Mouse (Mus musculus): Measurements from ENCODE around the gene Stx17.

Gene Stx17

GRCm38 (mm10) chr4:48124773-48125469 is at the start of gene Stx17:
Gene Stx17 (plus strand): TSS chr4:48124915.
- DNase-seq (ENCODE audit: low spot score): peak; percentile 94

DNA sequence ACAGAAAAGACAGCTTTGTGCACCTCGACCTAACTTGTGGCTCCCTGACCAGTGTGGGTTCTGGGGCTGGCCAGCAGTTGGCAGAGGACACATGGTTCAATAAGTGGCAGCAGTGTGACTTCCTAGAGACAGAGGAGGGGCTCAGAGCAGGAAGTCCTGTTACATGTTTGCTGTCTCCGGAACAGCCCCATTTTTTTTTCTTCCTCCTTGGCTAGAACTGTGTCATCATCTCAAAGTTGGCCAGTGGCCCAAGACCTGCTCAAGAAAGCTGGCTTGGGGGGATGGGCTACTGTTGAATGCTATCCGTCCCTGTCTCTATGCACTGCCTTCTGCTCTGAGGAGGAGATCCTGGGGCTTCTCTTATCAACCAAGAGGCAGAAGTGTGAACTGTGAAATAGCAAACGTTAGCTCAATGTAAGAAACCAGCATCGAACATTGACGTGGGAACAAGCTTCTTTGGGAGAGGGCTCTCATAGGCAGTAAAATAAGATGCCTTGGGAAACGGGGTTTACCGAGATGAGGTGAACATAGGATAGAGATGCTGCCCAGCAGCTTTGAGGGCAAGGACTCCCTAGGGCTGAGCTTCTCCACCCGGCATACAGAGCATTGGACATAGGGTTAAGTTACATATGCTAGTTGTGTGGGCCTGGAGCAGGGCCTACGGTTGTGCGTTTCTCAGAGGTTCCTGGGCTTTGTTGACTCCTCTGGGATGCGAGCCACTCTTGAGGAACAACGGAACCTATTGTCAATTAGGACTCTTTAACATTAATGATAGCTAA is 47.8 kb upstream of the Stx17 start:
- no peak for DNase-seq (ENCODE audit: low spot score)

- DNase-seq (ENCODE audit: low spot score): no peak
These were observed 46.5 kb upstream of the Stx17 start for GRCm38 (mm10) chr4:48078213-48078612.

DNA sequence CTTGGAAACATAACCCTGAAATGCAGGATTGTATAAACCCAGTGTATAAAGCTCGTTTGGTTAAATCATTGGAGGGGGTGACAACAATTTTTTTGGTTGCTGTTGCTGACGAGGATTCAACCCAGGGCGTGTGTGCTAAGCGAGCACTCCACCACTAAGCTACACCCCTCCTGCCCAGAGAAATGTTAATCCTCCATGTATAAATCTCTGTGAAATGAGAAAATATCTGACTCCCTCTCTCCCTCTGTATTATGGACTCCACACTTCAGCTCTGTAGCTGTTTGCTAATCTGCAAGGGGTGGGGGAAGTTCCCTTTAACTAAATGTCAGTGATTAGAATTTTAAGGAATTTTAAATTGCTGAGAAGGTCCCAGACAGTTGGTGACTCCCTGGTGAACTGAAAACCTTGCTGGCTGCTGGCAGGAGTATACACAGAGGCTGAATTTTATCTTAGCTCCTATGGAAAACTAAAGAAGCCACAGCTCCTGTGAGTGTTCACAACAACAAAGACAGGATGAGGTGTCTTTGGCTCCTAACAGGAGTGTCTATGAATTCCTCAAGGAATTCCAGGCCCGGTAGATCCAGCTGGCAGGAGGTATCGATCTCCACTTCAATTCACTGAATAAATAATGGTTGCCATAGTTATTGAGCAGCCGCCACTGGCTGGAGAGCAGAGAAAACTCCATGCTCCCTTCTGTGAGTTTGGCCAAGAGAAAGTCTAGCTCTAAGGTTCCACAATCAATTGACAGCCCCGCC is 45.3 kb upstream of the Stx17 start:
- no peak for DNase-seq (ENCODE audit: low spot score)

- DNase-seq (ENCODE audit: low spot score): no peak
These were observed 41.3 kb upstream of the Stx17 start for GRCm38 (mm10) chr4:48083452-48083851.

GRCm38 (mm10) chr4:48086609-48087008 is 38.1 kb upstream of the Stx17 start:
- peak; percentile 66 for DNase-seq (ENCODE audit: low spot score)

- peak; percentile 26 for DNase-seq (ENCODE audit: low spot score)
These were observed 37.2 kb upstream of the Stx17 start for GRCm38 (mm10) chr4:48087497-48087896.

GRCm38 (mm10) chr4:48093221-48093620 is 31.5 kb upstream of the Stx17 start:
- DNase-seq (ENCODE audit: low spot score): no peak

DNA sequence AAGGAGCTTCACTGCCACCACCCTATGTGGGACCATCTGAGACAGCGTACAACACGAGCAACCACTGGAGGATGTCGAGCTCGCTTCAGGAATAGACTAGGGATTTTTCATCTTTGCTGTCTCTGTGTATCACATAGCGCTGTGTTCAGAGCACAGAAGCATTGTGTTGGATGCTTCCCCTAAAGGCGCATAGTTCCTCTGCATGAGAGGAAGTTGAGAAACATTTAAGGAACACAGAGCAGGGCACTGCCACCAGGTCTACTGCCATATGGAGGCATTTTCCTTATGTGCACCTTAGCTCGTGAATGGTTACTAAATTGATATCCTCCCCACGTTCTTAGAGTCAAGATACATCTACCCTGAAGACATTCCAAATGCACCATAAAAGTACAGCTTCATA is 24.5 kb upstream of the Stx17 start:
- no peak for DNase-seq (ENCODE audit: low spot score)

- no peak for DNase-seq (ENCODE audit: low spot score)
These were observed 22.7 kb upstream of the Stx17 start for GRCm38 (mm10) chr4:48101981-48102380.

DNA sequence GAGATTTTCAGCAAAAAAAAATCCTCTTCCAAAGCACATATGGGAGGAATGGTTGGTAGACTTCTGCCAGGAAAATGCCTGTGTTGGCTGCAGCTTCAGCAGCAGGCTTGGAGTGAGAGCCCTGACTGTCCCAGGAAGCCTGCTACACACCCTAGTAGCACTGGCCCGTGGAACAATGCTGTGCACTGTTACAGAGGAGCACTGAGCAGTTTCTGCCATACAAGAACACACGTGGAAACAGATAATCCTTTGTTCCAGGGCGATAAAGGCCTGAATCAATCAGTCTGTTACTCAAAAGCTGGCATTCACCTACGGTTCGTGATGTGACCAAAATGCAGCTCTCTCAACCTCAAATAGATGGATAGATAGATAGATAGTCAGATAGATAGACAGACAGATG is 19.3 kb upstream of the Stx17 start:
- DNase-seq (ENCODE audit: low spot score): no peak

DNA sequence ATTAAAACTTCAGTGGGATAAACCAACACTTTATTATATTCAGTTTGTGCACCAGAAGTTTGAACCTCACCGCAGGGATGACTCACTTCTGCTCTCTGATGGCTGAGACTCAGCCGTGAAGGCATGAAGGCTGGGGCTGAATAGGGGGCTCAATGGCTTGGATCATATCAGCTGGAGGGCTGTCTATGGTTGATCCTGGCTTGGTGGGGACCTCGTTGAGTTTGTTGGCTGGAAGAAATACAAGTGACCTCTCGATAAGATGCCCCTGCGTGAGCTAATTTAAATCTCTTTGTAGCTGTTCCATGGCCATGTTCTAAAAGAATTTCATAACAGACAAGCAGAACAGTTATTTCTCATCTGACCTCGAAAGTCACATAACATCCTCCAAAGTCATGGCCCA is 17.6 kb upstream of the Stx17 start:
- no peak for DNase-seq (ENCODE audit: low spot score)

DNA sequence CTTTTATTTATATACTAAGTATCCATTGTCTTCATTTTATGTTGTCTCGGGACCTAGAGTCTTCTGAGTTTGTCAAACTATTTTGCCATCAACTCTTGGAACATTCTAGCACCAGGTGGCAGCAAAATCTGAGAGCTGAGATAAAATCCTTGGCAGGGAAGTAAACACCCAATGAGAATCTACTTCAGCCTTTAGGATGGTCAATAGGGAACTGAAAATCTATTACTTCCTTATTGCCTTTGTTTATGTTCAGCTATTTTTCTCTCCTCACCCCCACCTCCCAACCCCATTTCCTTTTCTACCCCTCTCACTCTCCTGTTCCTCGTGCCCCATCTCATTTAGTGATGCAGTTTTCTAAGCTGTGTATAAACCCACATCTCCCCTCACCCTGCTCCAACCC is 16.1 kb upstream of the Stx17 start:
- DNase-seq (ENCODE audit: low spot score): no peak

DNA sequence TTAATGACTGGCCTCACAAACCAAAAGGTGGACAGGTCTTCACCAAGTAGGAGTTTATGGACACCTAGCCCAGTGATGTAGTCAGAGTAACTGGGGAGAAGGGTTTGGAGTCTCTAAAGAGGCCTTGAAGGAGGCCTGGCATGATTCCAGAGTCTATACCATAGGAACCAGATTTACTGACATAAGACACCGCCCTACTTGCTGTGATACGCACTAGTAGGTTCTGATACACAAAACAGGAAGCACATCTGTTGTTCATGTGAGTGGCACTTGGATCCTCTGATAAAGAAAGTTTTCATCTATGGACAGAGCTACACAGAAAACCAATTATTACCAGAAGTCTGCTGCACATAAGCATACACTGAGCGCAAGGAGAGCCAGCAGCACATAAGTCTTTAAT is 14.4 kb upstream of the Stx17 start:
- DNase-seq (ENCODE audit: low spot score): no peak

GRCm38 (mm10) chr4:48116191-48116590 is 8.5 kb upstream of the Stx17 start:
- DNase-seq (ENCODE audit: low spot score): peak; percentile 34

- no peak for DNase-seq (ENCODE audit: low spot score)
These were observed 321 bp upstream of the Stx17 start for GRCm38 (mm10) chr4:48124416-48124772.

DNA sequence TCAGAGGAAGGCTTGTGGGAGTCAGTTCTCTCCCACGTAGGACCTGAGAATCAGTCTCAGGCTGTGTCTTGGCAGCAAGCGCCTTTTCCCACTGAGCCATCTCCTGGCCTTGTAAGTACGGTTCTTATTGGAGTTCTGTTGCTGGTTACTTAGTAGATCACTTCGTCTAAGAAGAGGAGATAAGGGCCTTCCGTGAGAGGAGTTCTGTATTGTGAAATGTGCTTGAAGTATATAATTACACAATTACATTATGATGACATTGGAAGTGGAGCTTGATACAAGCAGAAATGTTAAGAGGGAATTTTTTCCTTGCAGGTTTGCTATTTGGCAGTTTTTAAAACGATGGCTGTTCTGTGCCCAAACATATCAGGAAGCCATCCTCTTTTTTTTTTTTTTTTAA is 5.6 kb downstream of the Stx17 start:
- DNase-seq (ENCODE audit: low spot score): no peak

DNA sequence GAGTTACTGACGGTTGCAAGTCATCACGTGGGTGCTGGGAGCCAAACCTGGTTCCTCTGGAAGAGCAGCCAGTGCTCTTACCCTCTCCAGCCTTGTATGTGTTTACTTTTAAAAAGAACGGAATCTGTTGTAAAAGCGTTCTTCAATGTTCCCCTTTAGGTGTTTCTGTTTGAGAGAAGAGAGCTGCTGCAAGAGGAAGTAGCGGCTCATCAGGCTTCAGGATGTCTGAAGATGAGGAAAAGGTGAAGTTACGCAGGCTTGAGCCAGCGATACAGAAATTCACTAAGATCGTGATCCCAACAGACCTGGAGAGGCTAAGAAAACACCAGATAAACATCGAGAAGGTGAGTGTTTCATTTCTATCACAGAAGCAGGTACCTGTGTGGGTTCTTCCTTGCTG is 6.9 kb downstream of the Stx17 start:
- DNase-seq (ENCODE audit: low spot score): no peak

DNA sequence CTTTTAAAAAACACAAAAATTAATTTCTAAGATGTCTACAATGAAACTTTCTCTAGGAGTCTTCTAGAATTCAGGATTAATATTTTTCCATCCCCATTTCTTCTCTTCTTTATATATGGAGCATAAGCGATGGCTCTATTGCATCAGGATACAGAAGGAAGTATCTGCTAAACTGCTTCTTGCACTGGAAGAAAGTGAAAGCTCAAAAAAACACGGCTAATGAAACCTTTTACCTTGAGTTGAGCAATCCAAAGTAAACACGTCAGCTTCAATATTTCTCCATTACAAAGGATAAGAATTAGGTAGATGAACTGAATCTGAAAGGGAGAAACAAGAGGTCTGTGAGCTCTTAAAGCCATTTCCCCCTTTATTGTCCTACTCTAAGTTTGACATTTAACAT is 8.0 kb downstream of the Stx17 start:
- DNase-seq (ENCODE audit: low spot score): no peak

DNA sequence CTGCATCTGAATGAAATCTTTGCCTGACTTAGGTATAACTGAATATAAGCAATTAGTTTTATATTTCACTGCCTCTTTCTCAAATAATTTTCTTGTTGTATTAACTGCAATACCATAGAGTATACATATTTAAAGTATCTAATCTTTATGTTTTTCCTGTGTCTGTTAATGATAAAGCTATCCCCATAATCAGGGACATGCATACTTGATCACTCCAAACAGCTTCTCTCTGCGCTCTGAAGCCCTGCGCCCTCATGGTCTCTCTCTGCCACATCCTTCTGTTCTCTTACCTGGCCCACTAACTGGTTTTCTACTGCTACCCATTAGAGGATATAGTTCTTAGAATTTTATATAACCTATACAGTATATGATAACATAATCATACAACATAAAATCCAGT is 24.8 kb downstream of the Stx17 start:
- no peak for DNase-seq (ENCODE audit: low spot score)

GRCm38 (mm10) chr4:48153229-48153628 is 28.5 kb downstream of the Stx17 start:
- no peak for DNase-seq (ENCODE audit: low spot score)

DNA sequence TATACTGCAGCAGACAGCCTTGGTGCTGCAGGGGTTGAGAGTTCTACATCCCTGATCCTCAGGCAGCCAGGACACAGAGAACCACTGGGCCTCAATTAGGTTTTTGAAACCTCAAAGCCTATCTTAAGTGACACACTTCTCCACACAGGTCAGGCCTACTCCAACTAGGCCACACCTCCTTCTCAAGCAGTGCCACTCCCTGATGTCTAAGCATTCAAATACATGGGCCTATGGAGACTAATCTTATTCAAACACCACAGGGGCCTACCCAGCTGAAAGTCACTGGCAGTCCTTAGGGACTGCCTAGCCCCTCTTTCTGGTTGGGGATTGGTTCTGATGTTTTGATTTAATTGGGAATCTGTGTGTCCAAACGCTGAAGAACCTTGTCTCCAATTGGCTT is 31.1 kb downstream of the Stx17 start:
- peak; percentile 65 for DNase-seq (ENCODE audit: low spot score)

GRCm38 (mm10) chr4:48160386-48160785 is 35.7 kb downstream of the Stx17 start:
- peak; percentile 39 for DNase-seq (ENCODE audit: low spot score)
